In the genomic region with DNA sequence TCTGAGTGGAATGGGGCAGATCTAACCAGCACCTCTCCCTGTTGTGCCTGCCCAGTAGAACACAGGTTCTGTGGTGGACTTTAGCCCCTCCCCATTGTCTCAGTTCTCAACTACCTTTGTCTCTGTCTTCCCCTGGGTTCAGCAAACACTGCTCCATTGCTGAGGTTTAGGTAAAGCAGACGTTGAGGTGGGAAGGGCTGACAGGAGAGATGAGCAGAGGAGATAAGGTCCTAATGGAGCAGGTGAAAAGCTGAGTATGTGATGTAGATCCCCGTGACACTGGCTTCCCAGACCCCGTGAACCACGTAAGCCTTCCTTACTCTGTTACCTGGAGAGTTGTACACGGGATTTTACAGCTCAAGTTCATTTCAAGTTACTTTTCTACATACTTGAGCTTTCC, we compare ENCODE assay signal across 9 mouse cellular contexts.
DNase-seq lines count a peak whose midpoint lies in the region; ATAC-seq and TF ChIP-seq lines count a peak whose summit lies in the region.
"Had no signal": no experiment of that assay in that cellular context is flagged by ENCODE, and none has a peak within 500 bp of the region (broad histone marks: within the 10 kb centered on the region; RNA-seq: fewer than 3 reads in every experiment).

No protein-coding gene starts in this region.

- H3K27ac ChIP-seq in gastrocnemius, adult 2 months = no peak overlapping the region; the same call in 1 of the 2 replicates
- no peak overlapping the region for H3K27ac ChIP-seq in limb, embryonic 15.5 days
- H3K27ac ChIP-seq in stomach, postnatal 0 days (replicated peaks) = no peak overlapping the region

- H3K36me3 ChIP-seq in megakaryocyte, embryonic 14.5 days (replicated peaks; ENCODE audit: low read length) = peaks cover 55% of the 10 kb centered on the region
- H3K36me3 ChIP-seq in limb, embryonic 15.5 days = peaks cover 30% of the 10 kb centered on the region
- peaks cover 8% of the 10 kb centered on the region for H3K36me3 ChIP-seq in stomach, postnatal 0 days (ENCODE audit: control insufficient read depth, insufficient read depth, low read length)

- DNase-seq in gastrocnemius, adult 2 months = no peak
- DNase-seq in gastrocnemius, postnatal 4 days (ENCODE audit: low spot score in 2 of 2) = no peak
- DNase-seq in stomach, postnatal 0 days (ENCODE audit: low spot score) = no peak
- no peak for DNase-seq in cerebellum, postnatal 36 days
- DNase-seq: adrenal gland, postnatal 14 days had no signal

- WGBS in limb, embryonic 15.5 days = 33% methylated on average over 5 of the region's 5 CpGs
- WGBS in stomach, postnatal 0 days = 61% methylated on average over 5 of the region's 5 CpGs

- no peak for ATAC-seq in megakaryocyte, adult 5-6 weeks (ENCODE audit: poor library complexity, severe bottlenecking)
- no peak for ATAC-seq in limb, embryonic 15.5 days (ENCODE audit: insufficient number of reproducible peaks, low FRiP score, low TSS enrichment, low read depth)
- no peak for ATAC-seq in stomach, postnatal 0 days (ENCODE audit: low FRiP score, low TSS enrichment)
- no peak for ATAC-seq in megakaryocyte progenitor cell, adult 5-6 weeks (replicated peaks; ENCODE audit: poor library complexity)

- H3K4me1 ChIP-seq in megakaryocyte, embryonic 14.5 days = peaks cover 81% of the 10 kb centered on the region
- H3K4me1 ChIP-seq in limb, embryonic 15.5 days = peaks cover 59% of the 10 kb centered on the region
- peaks cover 11% of the 10 kb centered on the region for H3K4me1 ChIP-seq in stomach, postnatal 0 days (replicated peaks; ENCODE audit: control insufficient read depth, insufficient read depth)

- intact Hi-C loops in gastrocnemius, adult 2 months (cut with DNase I) = no loop called here

- peak overlapping the region; percentile 72 for H3K4me3 ChIP-seq in gastrocnemius, adult 2 months
- H3K4me3 ChIP-seq in megakaryocyte, embryonic 14.5 days (replicated peaks) = peak overlapping the region; percentile 98
- H3K4me3 ChIP-seq in limb, embryonic 15.5 days = no peak overlapping the region
- no peak overlapping the region for H3K4me3 ChIP-seq in stomach, postnatal 0 days (ENCODE audit: low read depth, low read length)

- TF ChIP-seq CTCF in gastrocnemius, adult 2 months (IDR thresholded peaks at IDR 0.05) = no peak
- no peak for TF ChIP-seq CTCF in stomach, postnatal 0 days (IDR thresholded peaks at IDR 0.05; ENCODE audit: low read depth)

- H3K9ac ChIP-seq in limb, embryonic 15.5 days = no peak overlapping the region
- H3K9ac ChIP-seq in stomach, postnatal 0 days (ENCODE audit: low read length) = no peak overlapping the region

- no peak for TF ChIP-seq EP300 in stomach, postnatal 0 days (optimal IDR thresholded peaks at IDR 0.05)

- H3K9me3 ChIP-seq in megakaryocyte, embryonic 14.5 days = no peaks in the 10 kb centered on the region
- no peaks in the 10 kb centered on the region for H3K9me3 ChIP-seq in limb, embryonic 15.5 days
- H3K9me3 ChIP-seq in stomach, postnatal 0 days (ENCODE audit: control insufficient read depth, low read length) = no peaks in the 10 kb centered on the region

- H3K27me3 ChIP-seq in megakaryocyte, embryonic 14.5 days (replicated peaks) = no peaks in the 10 kb centered on the region
- no peaks in the 10 kb centered on the region for H3K27me3 ChIP-seq in limb, embryonic 15.5 days
- no peaks in the 10 kb centered on the region for H3K27me3 ChIP-seq in stomach, postnatal 0 days (ENCODE audit: control insufficient read depth, insufficient read depth, low read length)

- H3K4me2 ChIP-seq in limb, embryonic 15.5 days = peak overlapping the region; percentile 67
- H3K4me2 ChIP-seq in stomach, postnatal 0 days (replicated peaks; ENCODE audit: low read depth) = peak overlapping the region; percentile 73; the same call in 1 of the 2 replicates

Comparison
In these comparisons a context has a peak if more than half of its experiments do, and no peak if none do; other contexts are left out.
1. H3K4me3 ChIP-seq: peak in gastrocnemius, adult 2 months (single experiment) and megakaryocyte, embryonic 14.5 days (single experiment); none in limb, embryonic 15.5 days (single experiment) and stomach, postnatal 0 days (single experiment).